ENCODE assay signal across 9 mouse cellular contexts in genomic region chr2:26227788-26228187, GRCm38 (mm10). TPM values are rescaled to one million over a fixed set of nuclear protein-coding genes. Genes with fewer than 3 reads are reported as not detected.
DNase-seq lines count a peak whose midpoint lies in the region; ATAC-seq and TF ChIP-seq lines count a peak whose summit lies in the region.
"Had no signal": no experiment of that assay in that cellular context is flagged by ENCODE, and none has a peak within 500 bp of the region (broad histone marks: within the 10 kb centered on the region; RNA-seq: fewer than 3 reads in every experiment).

No protein-coding gene starts in this region.

- no peak overlapping the region for H3K9ac ChIP-seq in forebrain, embryonic 16.5 days (replicated peaks; ENCODE audit: low read depth, low read length)
- H3K9ac ChIP-seq in kidney, embryonic 16.5 days (replicated peaks; ENCODE audit: low read length) = no peak overlapping the region
- no peak overlapping the region for H3K9ac ChIP-seq in liver, embryonic 16.5 days (ENCODE audit: low read depth, low read length)
- no peak overlapping the region for H3K9ac ChIP-seq in neural tube, embryonic 15.5 days (replicated peaks)
- H3K9ac ChIP-seq: heart, embryonic 13.5 days had no signal

- 40% methylated on average over 1 of the region's 1 CpGs for WGBS in cerebellum, adult 2 months
- WGBS in forebrain, embryonic 16.5 days = 60% methylated on average over 1 of the region's 1 CpGs
- WGBS in kidney, embryonic 16.5 days = 62% methylated on average over 1 of the region's 1 CpGs
- WGBS in liver, embryonic 16.5 days (ENCODE audit: insufficient replicate concordance) = 68% methylated on average over 1 of the region's 1 CpGs
- 48% methylated on average over 1 of the region's 1 CpGs for WGBS in neural tube, embryonic 15.5 days

- H3K4me3 ChIP-seq in cerebellum, adult 2 months (replicated peaks; ENCODE audit: insufficient read depth, low read depth, low read length) = no peak overlapping the region
- no peak overlapping the region for H3K4me3 ChIP-seq in forebrain, embryonic 16.5 days (replicated peaks; ENCODE audit: low read length)
- no peak overlapping the region for H3K4me3 ChIP-seq in kidney, embryonic 16.5 days (ENCODE audit: low read length)
- H3K4me3 ChIP-seq in liver, embryonic 16.5 days (ENCODE audit: low read depth, low read length) = no peak overlapping the region
- H3K4me3 ChIP-seq in neural tube, embryonic 15.5 days (replicated peaks) = no peak overlapping the region
- H3K4me3 ChIP-seq: heart, embryonic 13.5 days had no signal

- H3K4me2 ChIP-seq in forebrain, embryonic 16.5 days (ENCODE audit: low read length) = no peak overlapping the region
- no peak overlapping the region for H3K4me2 ChIP-seq in kidney, embryonic 16.5 days (replicated peaks; ENCODE audit: low read depth, low read length)
- no peak overlapping the region for H3K4me2 ChIP-seq in liver, embryonic 16.5 days (ENCODE audit: low read depth, low read length)
- no peak overlapping the region for H3K4me2 ChIP-seq in neural tube, embryonic 15.5 days
- H3K4me2 ChIP-seq: heart, embryonic 13.5 days had no signal

- peaks cover 20% of the 10 kb centered on the region for H3K4me1 ChIP-seq in cerebellum, adult 2 months (ENCODE audit: control insufficient read depth, insufficient read depth, low read length)
- H3K4me1 ChIP-seq in forebrain, embryonic 16.5 days (replicated peaks; ENCODE audit: control insufficient read depth, insufficient read depth, low read length) = no peaks in the 10 kb centered on the region
- H3K4me1 ChIP-seq in kidney, embryonic 16.5 days (ENCODE audit: insufficient read depth, low read length) = no peaks in the 10 kb centered on the region
- H3K4me1 ChIP-seq in liver, embryonic 16.5 days (ENCODE audit: control insufficient read depth, low read depth, low read length) = no peaks in the 10 kb centered on the region
- no peaks in the 10 kb centered on the region for H3K4me1 ChIP-seq in neural tube, embryonic 15.5 days

- H3K27ac ChIP-seq in cerebellum, adult 2 months (ENCODE audit: insufficient read depth, low read length) = no peak overlapping the region
- H3K27ac ChIP-seq in forebrain, embryonic 16.5 days (ENCODE audit: low read length) = no peak overlapping the region
- no peak overlapping the region for H3K27ac ChIP-seq in kidney, embryonic 16.5 days (ENCODE audit: low read length)
- no peak overlapping the region for H3K27ac ChIP-seq in liver, embryonic 16.5 days (ENCODE audit: low read length)
- H3K27ac ChIP-seq in neural tube, embryonic 15.5 days (replicated peaks) = no peak overlapping the region
- H3K27ac ChIP-seq: heart, embryonic 13.5 days had no signal

- peak; percentile 80 for TF ChIP-seq CTCF in cerebellum, adult 2 months (IDR thresholded peaks at IDR 0.05; ENCODE audit: borderline replicate concordance, insufficient read depth, low read depth, low read length)

- peak; percentile 24 for DNase-seq in urinary bladder, postnatal 14 days (ENCODE audit: low spot score)
- DNase-seq in urinary bladder, adult 2 months (ENCODE audit: low spot score) = no peak
- peak; percentile 54 to 77 for DNase-seq in cerebellum, adult 2 months
- DNase-seq in urinary bladder, adult 18-20 months (ENCODE audit: low spot score in 2 of 2) = no peak

- no peaks in the 10 kb centered on the region for H3K27me3 ChIP-seq in cerebellum, adult 2 months (ENCODE audit: control insufficient read depth, insufficient read depth, low read length)
- H3K27me3 ChIP-seq in forebrain, embryonic 16.5 days (replicated peaks; ENCODE audit: control insufficient read depth, insufficient read depth, low read length) = no peaks in the 10 kb centered on the region
- H3K27me3 ChIP-seq in kidney, embryonic 16.5 days (ENCODE audit: insufficient read depth, low read length) = no peaks in the 10 kb centered on the region
- H3K27me3 ChIP-seq in liver, embryonic 16.5 days (ENCODE audit: control insufficient read depth, insufficient read depth, low read depth, low read length) = no peaks in the 10 kb centered on the region
- H3K27me3 ChIP-seq in neural tube, embryonic 15.5 days (replicated peaks) = no peaks in the 10 kb centered on the region

- no peaks in the 10 kb centered on the region for H3K9me3 ChIP-seq in forebrain, embryonic 16.5 days (ENCODE audit: control insufficient read depth, low read length)
- H3K9me3 ChIP-seq in kidney, embryonic 16.5 days (ENCODE audit: low read length) = no peaks in the 10 kb centered on the region
- H3K9me3 ChIP-seq in liver, embryonic 16.5 days (replicated peaks; ENCODE audit: control insufficient read depth, low read length) = no peaks in the 10 kb centered on the region
- no peaks in the 10 kb centered on the region for H3K9me3 ChIP-seq in neural tube, embryonic 15.5 days (replicated peaks)
- H3K9me3 ChIP-seq: heart, embryonic 13.5 days had no signal

- ATAC-seq in forebrain, embryonic 16.5 days = peak; percentile 81
- ATAC-seq in kidney, embryonic 16.5 days (ENCODE audit: low FRiP score, low TSS enrichment) = peak; percentile 54; the same call in 1 of the 2 replicates
- ATAC-seq in liver, embryonic 16.5 days (ENCODE audit: low read depth) = peak; percentile 27; the same call in 1 of the 2 replicates
- ATAC-seq in neural tube, embryonic 15.5 days (ENCODE audit: low FRiP score) = peak; percentile 79

- TF ChIP-seq POLR2A in cerebellum, adult 2 months (IDR thresholded peaks at IDR 0.05; ENCODE audit: borderline replicate concordance, insufficient read depth, low read length) = no peak

- peaks cover 2% of the 10 kb centered on the region; the same call in 1 of the 2 replicates for H3K36me3 ChIP-seq in forebrain, embryonic 16.5 days (ENCODE audit: control insufficient read depth, insufficient read depth)
- H3K36me3 ChIP-seq in kidney, embryonic 16.5 days (ENCODE audit: insufficient read depth, low read length) = no peaks in the 10 kb centered on the region
- no peaks in the 10 kb centered on the region for H3K36me3 ChIP-seq in liver, embryonic 16.5 days (ENCODE audit: control insufficient read depth, insufficient read depth)
- H3K36me3 ChIP-seq in neural tube, embryonic 15.5 days = peaks cover 11% of the 10 kb centered on the region

RNA-seq across cellular contexts. Expression of gene Qsox2, which starts 9.5 kb away (rescaled TPM):
- 19.1 and 20.6 TPM in 2 replicates for polyA plus RNA-seq in urinary bladder, adult 2 months (2012; rRNA removed)
- 20.7 and 24.3 TPM in 2 replicates for polyA plus RNA-seq in cerebellum, adult 2 months (2012; rRNA removed)
- 13.6 and 14.6 TPM in 2 replicates for polyA plus RNA-seq in forebrain, embryonic 16.5 days (2015; fragmentation: Nextera tagmentation; extraction: Ambion mirVana)
- 18.4 and 20.7 TPM in 2 replicates for polyA plus RNA-seq in kidney, embryonic 16.5 days (2015; fragmentation: Nextera tagmentation; extraction: Ambion mirVana)
- 4.3 and 4.5 TPM in 2 replicates for polyA plus RNA-seq in liver, embryonic 16.5 days (2015; fragmentation: Nextera tagmentation; extraction: Ambion mirVana)
- 14.7 and 18.2 TPM in 2 replicates for polyA plus RNA-seq in neural tube, embryonic 15.5 days (2015; fragmentation: Nextera tagmentation; extraction: Ambion mirVana)

RNA-seq across cellular contexts. Expression of gene Lhx3, which starts 19.7 kb away (rescaled TPM):
- 0.03 TPM in 1 of 2 replicates, not detected in the other for polyA plus RNA-seq in urinary bladder, adult 2 months (2012; rRNA removed)
- polyA plus RNA-seq in cerebellum, adult 2 months (2012; rRNA removed) = 1.1 and 1.3 TPM in 2 replicates
- not detected in 2 replicates for polyA plus RNA-seq in forebrain, embryonic 16.5 days (2015; fragmentation: Nextera tagmentation; extraction: Ambion mirVana)
- polyA plus RNA-seq in kidney, embryonic 16.5 days (2015; fragmentation: Nextera tagmentation; extraction: Ambion mirVana) = 0.09 TPM in 1 of 2 replicates, not detected in the other
- not detected in 2 replicates for polyA plus RNA-seq in liver, embryonic 16.5 days (2015; fragmentation: Nextera tagmentation; extraction: Ambion mirVana)
- polyA plus RNA-seq in neural tube, embryonic 15.5 days (2015; fragmentation: Nextera tagmentation; extraction: Ambion mirVana) = 6.9 and 8.5 TPM in 2 replicates

Comparison
In these comparisons a context has a peak if more than half of its experiments do, and no peak if none do; other contexts are left out.
1. DNase-seq: peak in urinary bladder, postnatal 14 days (single experiment) and cerebellum, adult 2 months (2 of 2); none in urinary bladder, adult 2 months (single experiment) and urinary bladder, adult 18-20 months (0 of 2).
2. ATAC-seq: peak in every context shown above with its lines; median percentile 81 in forebrain, embryonic 16.5 days; 79 in neural tube, embryonic 15.5 days; 54 in kidney, embryonic 16.5 days; 27 in liver, embryonic 16.5 days.